Mouse (Mus musculus) embryonic facial prominence, embryonic 12.5 days (tissue): ENCODE results near the gene Rcan2. TPM values are rescaled to one million over a fixed set of nuclear protein-coding genes. Genes with fewer than 3 reads are reported as not detected.

ENCODE experiments used
- ATAC-seq: fragments of 200-750 bp; cut with Nextera tagmentation; 2 replicates; pipeline ENCODE4 v1.8.0; 2017; ENCODE audit not compliant: insufficient number of reproducible peaks, insufficient read depth, low FRiP score, low TSS enrichment
- H3K27ac ChIP-seq: fragments of 300-500 bp; sonication (generic); 2 replicates; pipeline ENCODE4 v1.5.1; 2016; ENCODE audit warnings: mild to moderate bottlenecking
- H3K27me3 ChIP-seq: fragments of 300-500 bp; sonication (generic); 2 replicates; pipeline ENCODE4 v1.6.1; 2016; ENCODE audit warnings: mild to moderate bottlenecking, moderate library complexity
- H3K36me3 ChIP-seq: fragments of 300-500 bp; sonication (generic); 2 replicates; pipeline ENCODE4 v1.6.1; 2016; ENCODE audit warnings: mild to moderate bottlenecking
- H3K4me1 ChIP-seq: fragments of 300-500 bp; sonication (generic); 2 replicates; pipeline ENCODE4 v1.6.1; 2016
- H3K4me2 ChIP-seq: fragments of 300-500 bp; sonication (generic); replicated peaks from 2 replicates; pipeline ENCODE4 v1.6.1; 2016; ENCODE audit warnings: mild to moderate bottlenecking, moderate library complexity
- H3K4me3 ChIP-seq: fragments of 300-500 bp; sonication (generic); 2 replicates; pipeline ENCODE4 v1.5.1; 2016; ENCODE audit warnings: mild to moderate bottlenecking
- H3K9ac ChIP-seq: fragments of 300-500 bp; sonication (generic); 2 replicates; pipeline ENCODE4 v1.6.1; 2016; ENCODE audit warnings: mild to moderate bottlenecking, moderate library complexity
- H3K9me3 ChIP-seq: fragments of 300-500 bp; sonication (generic); 2 replicates; pipeline ENCODE4 v1.6.1; 2016; ENCODE audit warnings: mild to moderate bottlenecking, moderate library complexity
- WGBS: fragments of 180-500 bp; shearing (Covaris S2); methylation state at CpG from one replicate; pipeline ENCODE4 v1.1.7; 2016; 5-methylcytosine and 5-hydroxymethylcytosine counted together
- polyA plus RNA-seq: library from polyadenylated mRNA; unstranded; fragments of >200 nt; fragmentation: Nextera tagmentation; extraction: Ambion mirVana; gene quantifications from 2 replicates; pipeline ENCODE4 v1.2.1, GENCODE M21; 2016

The Rcan2 gene
- polyA plus RNA-seq, 1 experiment from 2014 or later = 4.1 TPM

DNA sequence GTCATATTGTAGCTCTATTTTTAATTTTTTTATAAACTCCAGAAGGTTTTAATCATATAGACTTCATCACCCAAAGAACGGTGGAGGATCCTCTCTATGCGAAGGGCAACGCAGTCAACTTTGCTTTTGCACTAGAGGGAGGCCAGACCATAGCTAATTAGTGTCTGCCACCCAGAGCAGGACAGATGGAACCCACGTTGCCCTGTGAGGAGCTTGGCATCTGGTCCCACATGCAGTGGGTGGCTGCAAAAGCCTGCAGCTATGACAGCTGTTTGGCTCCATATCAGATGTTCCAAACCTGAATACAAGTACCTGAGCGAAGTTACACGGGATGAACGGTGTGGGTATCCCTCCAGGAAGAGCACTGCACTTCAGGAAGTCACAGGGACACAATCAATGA, 86.8 kb downstream of the Rcan2 start:
- 76% methylated on average over 7 of the region's 7 CpGs for WGBS
- Histone ChIP-seq H3K27ac (no peak overlapping the region), H3K4me1 (peaks cover 5% of the 10 kb centered on the region; the same call in 1 of the 2 replicates), H3K4me3 (no peak overlapping the region), H3K27me3 (no peaks in the 10 kb centered on the region), H3K4me2 (no peak overlapping the region), H3K36me3 (no peaks in the 10 kb centered on the region), H3K9ac (no peak overlapping the region), H3K9me3 (no peaks in the 10 kb centered on the region)
- ATAC-seq = no peak

GRCm38 (mm10) chr17:43897346-43897745, 96.2 kb downstream of the Rcan2 start:
- Histone ChIP-seq H3K9me3 (no peaks in the 10 kb centered on the region), H3K4me1 (no peaks in the 10 kb centered on the region), H3K4me2 (no peak overlapping the region), H3K27me3 (no peaks in the 10 kb centered on the region), H3K9ac (no peak overlapping the region), H3K27ac (no peak overlapping the region), H3K36me3 (no peaks in the 10 kb centered on the region), H3K4me3 (no peak overlapping the region)
- WGBS = 84% methylated on average over 4 of the region's 4 CpGs
- no peak for ATAC-seq

DNA sequence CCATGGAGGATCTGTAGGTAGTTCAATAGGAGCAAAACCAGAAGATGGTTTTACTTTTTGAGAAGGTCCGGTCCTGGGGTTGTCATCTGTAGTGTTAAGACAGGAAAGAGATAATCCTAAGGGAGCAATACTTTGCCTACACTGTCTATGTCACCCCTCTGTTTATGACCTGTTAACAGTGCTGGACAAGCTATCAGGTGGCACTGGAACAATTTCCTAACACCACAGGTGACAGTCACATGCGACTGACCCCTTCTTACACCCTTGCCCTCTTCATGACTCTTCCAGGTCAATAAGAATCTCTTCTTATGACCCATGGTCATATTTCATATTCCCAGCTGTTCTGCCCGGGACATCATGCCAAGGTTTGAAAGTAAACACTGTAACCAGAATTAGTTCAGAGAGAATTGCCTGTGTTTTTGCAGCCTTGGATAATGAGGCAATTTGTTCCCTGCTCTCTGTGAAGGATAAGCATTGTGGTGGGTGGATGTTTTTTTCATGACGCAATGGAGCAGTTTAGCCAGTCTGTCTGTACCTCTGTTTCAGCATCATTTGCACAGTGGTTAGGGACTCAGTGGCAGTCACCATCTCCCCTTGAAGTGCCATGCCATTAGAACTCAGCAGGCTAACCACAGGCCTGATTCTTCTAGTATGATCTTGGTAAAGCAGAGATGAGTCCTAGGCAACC, 98.4 kb downstream of the Rcan2 start:
- no peak for ATAC-seq
- no peak overlapping the region for H3K9ac ChIP-seq

DNA sequence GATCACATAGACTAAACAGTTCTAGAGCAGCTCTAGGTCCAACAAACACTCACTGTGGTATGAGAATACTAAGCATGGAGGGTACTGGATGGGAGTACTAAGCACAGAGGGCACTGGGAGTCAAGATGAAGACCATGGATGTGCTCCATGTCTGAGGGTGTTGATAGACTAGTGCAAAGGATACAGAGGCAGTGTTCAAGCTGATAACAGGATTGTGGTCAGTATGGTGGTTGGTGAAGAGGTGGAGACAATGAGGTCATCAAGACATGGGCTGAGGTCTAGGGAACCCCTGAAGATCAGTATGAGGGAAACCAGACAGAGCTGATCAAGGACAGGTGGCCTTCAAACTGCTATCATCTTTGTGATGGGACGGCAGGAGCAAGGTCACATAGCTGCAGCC, 99.0 kb downstream of the Rcan2 start:
- Histone ChIP-seq H3K4me1 (no peaks in the 10 kb centered on the region), H3K4me3 (no peak overlapping the region), H3K4me2 (no peak overlapping the region), H3K9ac (no peak overlapping the region), H3K36me3 (no peaks in the 10 kb centered on the region), H3K27me3 (no peaks in the 10 kb centered on the region), H3K9me3 (no peaks in the 10 kb centered on the region), H3K27ac (no peak overlapping the region)
- WGBS = 75% methylated on average over 1 of the region's 1 CpGs
- no peak for ATAC-seq

More for the DNA sequence above, 98.4 kb downstream of the Rcan2 start:
- Histone ChIP-seq H3K4me3 (no peak overlapping the region), H3K4me2 (no peak overlapping the region), H3K27me3 (no peaks in the 10 kb centered on the region), H3K27ac (no peak overlapping the region), H3K9me3 (no peaks in the 10 kb centered on the region), H3K36me3 (no peaks in the 10 kb centered on the region), H3K4me1 (no peaks in the 10 kb centered on the region)
- WGBS = 80% methylated on average over 4 of the region's 4 CpGs

- Histone ChIP-seq H3K27me3 (no peaks in the 10 kb centered on the region), H3K36me3 (no peaks in the 10 kb centered on the region), H3K4me2 (no peak overlapping the region), H3K9ac (no peak overlapping the region), H3K9me3 (no peaks in the 10 kb centered on the region), H3K4me1 (no peaks in the 10 kb centered on the region), H3K27ac (no peak overlapping the region), H3K4me3 (no peak overlapping the region)
- 84% methylated on average over 3 of the region's 3 CpGs for whole genome bisulfite sequencing
- ATAC-seq = no peak
Measured at GRCm38 (mm10) chr17:43901474-43901873, 100.3 kb downstream of the Rcan2 start.

- Histone ChIP-seq H3K27ac (no peak overlapping the region), H3K9ac (no peak overlapping the region), H3K4me2 (no peak overlapping the region), H3K4me3 (no peak overlapping the region), H3K27me3 (no peaks in the 10 kb centered on the region), H3K4me1 (no peaks in the 10 kb centered on the region), H3K9me3 (no peaks in the 10 kb centered on the region), H3K36me3 (no peaks in the 10 kb centered on the region)
- no peak for ATAC-seq
- 73% methylated on average over 9 of the region's 9 CpGs for WGBS
Measured at GRCm38 (mm10) chr17:43903807-43904771, 102.9 kb downstream of the Rcan2 start.

DNA sequence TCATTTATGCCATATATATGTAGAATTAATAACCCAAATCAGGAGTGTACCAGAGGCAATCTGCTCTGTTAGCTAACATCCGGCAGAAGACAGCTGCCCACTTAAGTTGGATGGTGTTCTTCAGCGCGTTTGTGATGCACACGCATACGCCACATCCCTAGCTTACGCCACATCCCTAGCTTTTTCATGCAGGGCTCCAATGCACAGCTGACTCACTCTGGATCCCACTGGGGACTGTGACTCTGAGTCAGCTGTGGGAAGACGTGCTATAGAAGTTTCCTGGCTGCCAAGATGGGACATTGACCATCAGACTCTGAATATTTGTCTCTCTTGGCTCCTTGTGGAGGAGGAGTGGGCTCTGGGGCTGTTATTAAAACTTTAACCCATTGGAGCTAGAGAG, 103.7 kb downstream of the Rcan2 start:
- no peaks in the 10 kb centered on the region for H3K36me3 ChIP-seq
- no peaks in the 10 kb centered on the region for H3K9me3 ChIP-seq
- H3K27ac ChIP-seq = no peak overlapping the region
- no peak overlapping the region for H3K4me3 ChIP-seq
- ATAC-seq = no peak
- no peak overlapping the region for H3K9ac ChIP-seq
- no peaks in the 10 kb centered on the region for H3K27me3 ChIP-seq
- no peaks in the 10 kb centered on the region for H3K4me1 ChIP-seq
- WGBS = 92% methylated on average over 7 of the region's 7 CpGs
- H3K4me2 ChIP-seq = no peak overlapping the region

DNA sequence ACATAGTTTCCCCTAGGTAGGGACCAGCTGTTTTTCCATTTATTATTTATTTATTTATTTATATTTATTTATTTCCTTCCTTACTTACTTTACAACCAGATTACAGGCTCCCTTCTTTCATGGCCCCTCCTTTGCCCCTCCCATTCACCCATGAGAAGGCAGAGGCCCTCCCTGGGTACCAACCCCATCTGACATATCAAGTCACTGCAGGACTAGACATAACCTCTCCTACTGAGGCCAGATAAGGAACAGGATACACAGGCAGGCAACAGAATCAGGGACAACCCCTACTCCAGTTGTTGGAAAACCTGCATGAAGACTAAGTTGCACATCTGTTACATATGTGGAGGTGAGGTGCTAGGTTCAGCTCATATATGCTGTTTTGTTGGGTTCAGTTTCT, 105.6 kb downstream of the Rcan2 start:
- Histone ChIP-seq H3K27ac (no peak overlapping the region), H3K9me3 (no peaks in the 10 kb centered on the region), H3K9ac (no peak overlapping the region), H3K4me2 (no peak overlapping the region), H3K4me3 (no peak overlapping the region), H3K4me1 (no peaks in the 10 kb centered on the region), H3K36me3 (no peaks in the 10 kb centered on the region), H3K27me3 (no peaks in the 10 kb centered on the region)
- ATAC-seq = no peak

GRCm38 (mm10) chr17:43916128-43916527, 115.0 kb downstream of the Rcan2 start:
- ATAC-seq = no peak
- no peak overlapping the region for H3K4me2 ChIP-seq
- no peaks in the 10 kb centered on the region for H3K27me3 ChIP-seq
- H3K27ac ChIP-seq = no peak overlapping the region
- H3K4me3 ChIP-seq = no peak overlapping the region
- no peak overlapping the region for H3K9ac ChIP-seq
- WGBS = 79% methylated on average over 8 of the region's 8 CpGs
- H3K9me3 ChIP-seq = no peaks in the 10 kb centered on the region
- no peaks in the 10 kb centered on the region for H3K36me3 ChIP-seq
- no peaks in the 10 kb centered on the region for H3K4me1 ChIP-seq

GRCm38 (mm10) chr17:43917143-43917542, 116.0 kb downstream of the Rcan2 start:
- Histone ChIP-seq H3K27me3 (no peaks in the 10 kb centered on the region), H3K9me3 (no peaks in the 10 kb centered on the region), H3K27ac (no peak overlapping the region), H3K9ac (no peak overlapping the region), H3K36me3 (no peaks in the 10 kb centered on the region), H3K4me3 (no peak overlapping the region), H3K4me2 (no peak overlapping the region), H3K4me1 (no peaks in the 10 kb centered on the region)
- 82% methylated on average over 5 of the region's 5 CpGs for WGBS
- ATAC-seq = no peak

GRCm38 (mm10) chr17:43929856-43930255, 128.7 kb downstream of the Rcan2 start:
- no peaks in the 10 kb centered on the region for H3K27me3 ChIP-seq
- H3K4me1 ChIP-seq = no peaks in the 10 kb centered on the region
- H3K9me3 ChIP-seq = no peaks in the 10 kb centered on the region
- 90% methylated on average over 4 of the region's 4 CpGs for WGBS
- no peak overlapping the region for H3K9ac ChIP-seq
- H3K27ac ChIP-seq = no peak overlapping the region
- H3K4me2 ChIP-seq = no peak overlapping the region
- no peaks in the 10 kb centered on the region for H3K36me3 ChIP-seq
- no peak overlapping the region for H3K4me3 ChIP-seq
- no peak for ATAC-seq

DNA sequence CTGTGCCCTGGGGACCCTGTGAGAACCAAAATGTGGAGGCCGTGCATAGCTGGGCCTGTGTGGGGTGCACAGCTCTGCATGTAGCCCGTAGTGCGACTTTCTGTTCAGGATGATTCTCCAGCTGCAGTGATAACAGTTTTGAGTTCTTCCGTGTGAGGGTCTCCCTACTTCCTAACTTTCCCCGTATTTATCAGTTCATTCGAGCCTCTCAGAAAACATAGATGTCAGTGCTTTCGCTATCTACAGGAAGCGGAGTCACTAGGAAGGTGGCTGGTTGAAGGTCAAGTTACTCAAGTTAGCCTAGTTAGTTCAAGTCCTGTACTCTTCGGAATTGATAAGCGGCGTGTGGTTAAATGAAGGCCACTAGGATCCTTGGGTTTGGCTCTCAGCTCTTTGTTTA, 130.6 kb downstream of the Rcan2 start:
- no peaks in the 10 kb centered on the region for H3K9me3 ChIP-seq
- H3K4me1 ChIP-seq = no peaks in the 10 kb centered on the region
- no peaks in the 10 kb centered on the region for H3K27me3 ChIP-seq
- 95% methylated on average over 11 of the region's 11 CpGs for WGBS
- H3K4me2 ChIP-seq = no peak overlapping the region
- no peak overlapping the region for H3K9ac ChIP-seq
- H3K4me3 ChIP-seq = no peak overlapping the region
- no peaks in the 10 kb centered on the region for H3K36me3 ChIP-seq
- no peak overlapping the region for H3K27ac ChIP-seq
- ATAC-seq = no peak
